Mouse (Mus musculus) midbrain, embryonic 16.5 days (tissue): Measurements from ENCODE around the gene Itprip. TPM values are rescaled to one million over a fixed set of nuclear protein-coding genes. Genes with fewer than 3 reads are reported as not detected.
"Not testable (repeated sequence)": the region's sequence is repeated elsewhere in the genome, so short reads cannot be mapped to it uniquely, and the experiment has no call there.

Experiments used
- ATAC-seq: fragments of 200-750 bp; cut with Nextera tagmentation; 2 replicates; pipeline ENCODE4 v1.8.0; 2017; ENCODE audit warnings: moderate TSS enrichment
- H3K27ac ChIP-seq: fragments of 300-500 bp; sonication (generic); 2 replicates; pipeline ENCODE4 v1.5.1; 2014; ENCODE audit warnings: mild to moderate bottlenecking, low read length, mixed read lengths
- H3K27me3 ChIP-seq: fragments of 300-500 bp; sonication (generic); 2 replicates; pipeline ENCODE4 v1.6.1; 2014; ENCODE audit warnings: low read depth, low read length, mixed read lengths; ENCODE audit not compliant: control insufficient read depth, insufficient read depth
- H3K36me3 ChIP-seq: fragments of 300-500 bp; sonication (generic); 2 replicates; pipeline ENCODE4 v1.6.1; 2014; ENCODE audit warnings: mild to moderate bottlenecking, low read length, moderate library complexity, mixed read lengths; ENCODE audit not compliant: control insufficient read depth, insufficient read depth
- H3K4me1 ChIP-seq: fragments of 300-500 bp; sonication (generic); 2 replicates; pipeline ENCODE4 v1.6.1; 2014; ENCODE audit warnings: mild to moderate bottlenecking, low read length, mixed read lengths; ENCODE audit not compliant: control insufficient read depth, insufficient read depth
- H3K4me2 ChIP-seq: fragments of 300-500 bp; sonication (generic); 2 replicates; pipeline ENCODE4 v1.6.1; 2014; ENCODE audit warnings: mild to moderate bottlenecking, low read length, mixed read lengths
- H3K4me3 ChIP-seq: fragments of 300-500 bp; sonication (generic); 2 replicates; pipeline ENCODE4 v1.5.1; 2014; ENCODE audit warnings: low read depth, mild to moderate bottlenecking, low read length, moderate library complexity, mixed read lengths
- H3K9ac ChIP-seq: fragments of 300-500 bp; sonication (generic); 2 replicates; pipeline ENCODE4 v1.6.1; 2014; ENCODE audit warnings: low read depth, low read length, mixed read lengths
- H3K9me3 ChIP-seq: fragments of 300-500 bp; sonication (generic); replicated peaks from 2 replicates; pipeline ENCODE4 v1.6.1; 2014; ENCODE audit warnings: mild to moderate bottlenecking, low read length, mixed read lengths; ENCODE audit not compliant: control insufficient read depth, poor library complexity, severe bottlenecking
- WGBS: fragments of 180-500 bp; shearing (Covaris S2); extraction: QIAGEN DNeasy Blood & Tissue Kit; methylation state at CpG from one replicate; pipeline ENCODE4 v1.1.7; 2014; 5-methylcytosine and 5-hydroxymethylcytosine counted together
- microRNA-seq: library from miRNA; unstranded; fragments of <30 nt; microRNA quantifications from one replicate; pipeline ENCODE4, GENCODE M21; 2017
- polyA plus RNA-seq: library from polyadenylated mRNA; unstranded; fragments of >200 nt; fragmentation: Nextera tagmentation; extraction: Ambion mirVana; gene quantifications from 2 replicates; pipeline ENCODE4 v1.2.1, GENCODE M21; 2015

Gene Itprip
- polyA plus RNA-seq, 1 experiment from 2014 or later, result 3.5 TPM

- Histone ChIP-seq H3K27me3 (no peaks in the 10 kb centered on the region), H3K4me2 (peak overlapping the region; percentile 95), H3K4me1 (peaks cover 10% of the 10 kb centered on the region), H3K36me3 (no peaks in the 10 kb centered on the region; the same call in 1 of the 2 replicates), H3K9me3 (no peaks in the 10 kb centered on the region), H3K9ac (peak overlapping the region; percentile 87), H3K27ac (peak overlapping the region; percentile 63), H3K4me3 (peak overlapping the region; percentile 79)
- ATAC-seq, result peak; percentile 79
- WGBS, result 14% methylated on average over 13 of the region's 13 CpGs
Observed at GRCm38 (mm10) chr19:47853951-47854795, 64.9 kb downstream of the Itprip start.

- Histone ChIP-seq H3K27ac (no peak overlapping the region), H3K9me3 (no peaks in the 10 kb centered on the region), H3K36me3 (no peaks in the 10 kb centered on the region), H3K9ac (no peak overlapping the region), H3K4me1 (peaks cover 10% of the 10 kb centered on the region), H3K27me3 (no peaks in the 10 kb centered on the region), H3K4me2 (no peak overlapping the region), H3K4me3 (no peak overlapping the region)
- WGBS, result 84% methylated on average over 3 of the region's 3 CpGs
- ATAC-seq, result no peak
Observed at GRCm38 (mm10) chr19:47853053-47853452, 66.0 kb downstream of the Itprip start.

GRCm38 (mm10) chr19:47852131-47852530, 67.0 kb downstream of the Itprip start:
- not testable (repeated sequence) for H3K27me3 ChIP-seq, H3K36me3 ChIP-seq, H3K27ac ChIP-seq, ATAC-seq, H3K4me2 ChIP-seq, H3K9me3 ChIP-seq, H3K4me3 ChIP-seq, H3K9ac ChIP-seq
- 86% methylated on average over 3 of the region's 3 CpGs for WGBS
- peaks cover 10% of the 10 kb centered on the region for H3K4me1 ChIP-seq

GRCm38 (mm10) chr19:47849735-47850134, 69.4 kb downstream of the Itprip start:
- Histone ChIP-seq H3K9ac (no peak overlapping the region), H3K4me3 (no peak overlapping the region), H3K4me2 (no peak overlapping the region), H3K36me3 (no peaks in the 10 kb centered on the region), H3K27ac (no peak overlapping the region), H3K4me1 (peaks cover 6% of the 10 kb centered on the region), H3K9me3 (no peaks in the 10 kb centered on the region), H3K27me3 (no peaks in the 10 kb centered on the region)
- ATAC-seq, result no peak
- 85% methylated on average over 3 of the region's 3 CpGs for WGBS

Small RNAs within 50 kb of the gene (microRNA-seq; reads per million reads assigned to microRNA genes)
- not detected for gene Gm22240

Other genes with a start within 250 kb of the Itprip start
- gene Col17a1, start 227.2 kb downstream of the Itprip start, polyA plus RNA-seq, result 0.18 and 0.40 TPM in 2 replicates
- 156 and 157 TPM in 2 replicates for gene Sfr1, start 187.6 kb downstream of the Itprip start, polyA plus RNA-seq
- gene Gsto1, start 64.3 kb downstream of the Itprip start, polyA plus RNA-seq, result 150 and 155 TPM in 2 replicates
- gene Gsto2, start 53.8 kb downstream of the Itprip start, polyA plus RNA-seq, result 1.0 and 1.1 TPM in 2 replicates
- gene Cfap43, start within 50 bp of the Itprip start, polyA plus RNA-seq, result 1.7 and 1.9 TPM in 2 replicates
- gene Cfap58, start 18.4 kb upstream of the Itprip start, polyA plus RNA-seq, result 0.57 and 0.90 TPM in 2 replicates